Mouse (Mus musculus) CH12.LX (cell line): ENCODE data around the gene E130208F15Rik. TPM values are rescaled to one million over a fixed set of nuclear protein-coding genes. Genes with fewer than 3 reads are reported as not detected.

Experiments used
- DNase-seq: peaks from one replicate; pipeline ENCODE4 v3.0.0-alpha.2; 2013; ENCODE audit errors: extremely low read depth
- H3K27ac ChIP-seq: 2 replicates; pipeline ENCODE4 v1.5.1; 2012; ENCODE audit warnings: low read depth, mild to moderate bottlenecking, control low read depth, moderate library complexity; ENCODE audit not compliant: insufficient read depth
- H3K27me3 ChIP-seq: replicated peaks from 2 replicates; pipeline ENCODE3; 2012; ENCODE audit warnings: inconsistent platforms
- H3K36me3 ChIP-seq, 2 experiments: replicated peaks in 1 of 2; 2 replicates each; pipeline versions ENCODE3 to v1.6.1; 2012; ENCODE audit warnings: inconsistent platforms in 1 of 2, low read length in 1 of 2, mild to moderate bottlenecking in 1 of 2, mixed read lengths in 1 of 2, moderate library complexity in 1 of 2; ENCODE audit not compliant: control insufficient read depth in 1 of 2, insufficient read depth in 1 of 2
- H3K4me1 ChIP-seq, 2 experiments: 2 replicates each; pipeline ENCODE4 v1.6.1; 2012; ENCODE audit warnings: inconsistent platforms in 1 of 2, moderate library complexity in 1 of 2; ENCODE audit not compliant: insufficient read depth in 2 of 2, control insufficient read depth in 1 of 2
- H3K4me2 ChIP-seq: 2 replicates; pipeline ENCODE4 v1.6.1; 2012; ENCODE audit warnings: low read depth, mild to moderate bottlenecking, control low read depth; ENCODE audit not compliant: poor library complexity, insufficient read depth, severe bottlenecking
- H3K4me3 ChIP-seq, 3 experiments: fragments of 150-350 bp in 1 of 3; sonication (generic) in 1 of 3; replicated peaks in 1 of 3; 2 replicates each; pipeline versions ENCODE3 to v1.5.1; 2011 to 2012; ENCODE audit warnings: low read depth in 2 of 3, low read length in 2 of 3, mild to moderate bottlenecking in 2 of 3, moderate library complexity in 2 of 3, control low read depth in 1 of 3, improper control_type of control experiment in 1 of 3, inconsistent platforms in 1 of 3, mixed read lengths in 1 of 3; ENCODE audit not compliant: poor library complexity in 1 of 3
- H3K79me2 ChIP-seq: replicated peaks from 2 replicates; pipeline ENCODE4 v1.6.1; 2012; ENCODE audit warnings: mild to moderate bottlenecking, moderate library complexity; ENCODE audit not compliant: control insufficient read depth, poor library complexity, insufficient read depth, severe bottlenecking; ENCODE audit errors: extremely low read depth
- H3K9ac ChIP-seq: 2 replicates; pipeline ENCODE4 v1.6.1; 2012; ENCODE audit warnings: low read depth, mild to moderate bottlenecking, control low read depth, moderate library complexity; ENCODE audit not compliant: insufficient read depth
- H3K9me3 ChIP-seq: replicated peaks from 2 replicates; pipeline ENCODE3; 2012; ENCODE audit warnings: low read length, inconsistent platforms, mixed read lengths
- CHD1 ChIP-seq: IDR thresholded peaks from 2 replicates; pipeline ENCODE4 v1.6.1; 2012; ENCODE audit warnings: low read depth, low read length, improper control_type of control experiment, inconsistent platforms
- CHD2 ChIP-seq: IDR thresholded peaks from 2 replicates; pipeline ENCODE4 v1.6.1; 2011; ENCODE audit warnings: low read length, improper control_type of control experiment
- E2F4 ChIP-seq: IDR thresholded peaks from 2 replicates; pipeline ENCODE4 v1.6.1; 2011; ENCODE audit warnings: low read depth, low read length, improper control_type of control experiment; ENCODE audit not compliant: insufficient replicate concordance
- ELF1 ChIP-seq: IDR thresholded peaks from 2 replicates; pipeline ENCODE4 v1.6.1; 2014; ENCODE audit warnings: low read depth, mild to moderate bottlenecking, inconsistent platforms, low read length, improper control_type of control experiment
- EP300 ChIP-seq: IDR thresholded peaks from 2 replicates; pipeline ENCODE4 v1.6.1; 2011; ENCODE audit warnings: low read length, improper control_type of control experiment
- ETS1 ChIP-seq: conservative IDR thresholded peaks from 2 replicates; pipeline ENCODE4 v1.6.1; 2012; ENCODE audit warnings: low read depth, mild to moderate bottlenecking, inconsistent platforms, low read length, improper control_type of control experiment, moderate library complexity
- IRF4 ChIP-seq: IDR thresholded peaks from 2 replicates; pipeline ENCODE4 v1.6.1; 2014; ENCODE audit warnings: low read depth, mild to moderate bottlenecking, inconsistent platforms, low read length, improper control_type of control experiment
- JUN ChIP-seq: IDR thresholded peaks from 2 replicates; pipeline ENCODE4 v1.6.1; 2011; ENCODE audit warnings: low read depth, mild to moderate bottlenecking, low read length, improper control_type of control experiment, moderate library complexity; ENCODE audit not compliant: insufficient read depth
- JUND ChIP-seq: conservative IDR thresholded peaks from 2 replicates; pipeline ENCODE4 v1.6.1; 2011; ENCODE audit warnings: low read depth, low read length, improper control_type of control experiment
- MAZ ChIP-seq: IDR thresholded peaks from 2 replicates; pipeline ENCODE4 v1.6.1; 2012; ENCODE audit warnings: low read depth, mild to moderate bottlenecking, inconsistent platforms, low read length, improper control_type of control experiment, moderate library complexity
- MEF2A ChIP-seq: IDR thresholded peaks from 2 replicates; pipeline ENCODE4 v1.6.1; 2014; ENCODE audit warnings: low read depth, mild to moderate bottlenecking, inconsistent platforms, low read length, improper control_type of control experiment, borderline replicate concordance
- NELFE ChIP-seq: IDR thresholded peaks from 2 replicates; pipeline ENCODE4 v1.6.1; 2011; ENCODE audit warnings: low read depth, low read length, improper control_type of control experiment
- PAX5 ChIP-seq: IDR thresholded peaks from 2 replicates; pipeline ENCODE4 v1.6.1; 2012; ENCODE audit warnings: low read length, inconsistent platforms, mixed read lengths
- POLR2A ChIP-seq: IDR thresholded peaks from 2 replicates; pipeline ENCODE4 v1.6.1; 2011; ENCODE audit warnings: low read depth, mild to moderate bottlenecking, improper control_type of control experiment, low read length
- SIN3A ChIP-seq: IDR thresholded peaks from 2 replicates; pipeline ENCODE4 v1.6.1; 2012; ENCODE audit warnings: low read length, improper control_type of control experiment, inconsistent platforms
- SMC3 ChIP-seq: IDR thresholded peaks from 2 replicates; pipeline ENCODE4 v1.6.1; 2011; ENCODE audit warnings: low read depth, low read length, improper control_type of control experiment
- TBP ChIP-seq: conservative IDR thresholded peaks from 2 replicates; pipeline ENCODE4 v1.6.1; 2011; ENCODE audit warnings: low read depth, low read length, improper control_type of control experiment
- TCF12 ChIP-seq: IDR thresholded peaks from 2 replicates; pipeline ENCODE4 v1.6.1; 2014; ENCODE audit warnings: low read depth, mild to moderate bottlenecking, inconsistent platforms, low read length, improper control_type of control experiment
- UBTF ChIP-seq: IDR thresholded peaks from 2 replicates; pipeline ENCODE4 v1.6.1; 2012; ENCODE audit warnings: low read depth, mild to moderate bottlenecking, inconsistent platforms, low read length, improper control_type of control experiment, moderate library complexity
- ZKSCAN1 ChIP-seq: IDR thresholded peaks from 2 replicates; pipeline ENCODE4 v1.6.1; 2012; ENCODE audit warnings: low read depth, inconsistent platforms, low read length, improper control_type of control experiment, borderline replicate concordance
- ZMIZ1 ChIP-seq: IDR thresholded peaks from 2 replicates; pipeline ENCODE4 v1.6.1; 2012; ENCODE audit warnings: low read depth, mild to moderate bottlenecking, inconsistent platforms, low read length, improper control_type of control experiment
- dilution Hi-C: fragments of 300-500 bp; cut with MboI; formaldehyde crosslinking; loops from 2 replicates; pipeline ENCODE4 v1.14.3; 2020; ENCODE audit warnings: low sequenced_read_pairs; ENCODE audit not compliant: extremely low pct_unique_long_range_greater_than_20kb, extremely low pct_ligation_motif_present
- in situ Hi-C: fragments of 300-500 bp; cut with MboI; formaldehyde crosslinking; loops from 3 replicates; pipeline ENCODE4 v1.14.3; 2019; ENCODE audit warnings: low sequenced_read_pairs, low pct_ligation_motif_present, low pct_unique_long_range_greater_than_20kb, mixed read lengths
- polyA plus RNA-seq: library from polyadenylated mRNA; unstranded; fragments of >175 nt; gene quantifications from 2 replicates; pipeline ENCODE4 v1.2.1, GENCODE M21; 2012; ENCODE audit warnings: low read depth; ENCODE audit not compliant: insufficient read length
- total RNA-seq, 2 experiments: library from RNA; depleted of rRNA; stranded (reverse); fragments of 300-350 nt in 1 of 2; fragments of >200 nt in 1 of 2; gene quantifications; 2 replicates each; pipeline ENCODE4 v1.2.3; 2012 to 2014

Gene E130208F15Rik
- total and polyA plus RNA-seq, 3 experiments = 0.70 to 9.7 (median 5.6) TPM

DNA sequence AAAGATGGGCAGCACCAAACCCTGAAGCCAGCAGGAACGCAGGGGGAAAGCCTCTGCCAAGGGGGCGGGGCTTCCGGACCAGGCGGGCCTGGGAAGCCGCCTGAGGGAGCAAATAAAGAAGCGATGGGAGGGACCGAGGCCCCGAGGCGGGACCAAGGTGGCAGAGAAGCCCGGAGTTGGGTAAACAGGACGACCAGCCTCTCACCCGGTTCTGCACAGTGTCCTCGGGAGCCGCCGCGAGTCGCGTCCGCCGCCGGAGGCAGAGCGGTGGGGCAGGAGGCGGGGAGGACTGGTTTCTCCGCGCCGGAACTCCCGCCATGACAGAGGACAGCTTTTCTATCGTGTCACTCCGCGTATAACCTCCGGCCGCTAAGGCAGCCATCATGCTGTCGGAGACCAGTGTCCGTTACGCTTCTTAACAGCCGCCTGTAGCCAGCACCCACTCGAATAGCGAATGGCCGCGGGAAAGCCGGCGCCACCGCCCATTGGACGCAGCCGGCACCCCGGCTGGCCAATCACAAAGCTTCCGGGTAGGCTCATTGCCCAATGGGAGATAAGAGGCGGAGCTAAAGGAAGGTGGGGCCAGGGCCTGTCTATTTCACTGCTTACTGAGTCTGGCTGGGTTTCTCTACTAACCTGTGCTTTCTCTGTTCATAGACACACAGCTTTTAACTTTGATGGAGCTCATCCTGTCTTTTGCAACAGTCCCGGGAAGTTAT lies 41.4 kb upstream of the E130208F15Rik start, which contains the start of the genes Thap8 and Wdr62:
TSS of gene Thap8 (plus strand) at position 144 of the 719 bp plus-strand sequence.
TSS of gene Wdr62 (minus strand) at position 469 of the 719 bp plus-strand sequence.
- in situ Hi-C loops (no loop called here), dilution Hi-C loops (no loop called here)
- no peaks in the 10 kb centered on the region for H3K27me3 ChIP-seq
- DNase-seq = peak; percentile 96
- H3K27ac ChIP-seq = peak within 1 kb of the TSS; percentile 97
- H3K36me3 ChIP-seq = peaks cover 0 to 14% of the 10 kb centered on the region in 2 experiments
- H3K79me2 ChIP-seq = peaks cover 5% of the 10 kb centered on the region; the same call in 1 of the 2 replicates
- peak within 1 kb of the TSS; percentile 61 to 98 (median 76) for H3K4me3 ChIP-seq
- H3K4me1 ChIP-seq = peaks cover 5 to 29% of the 10 kb centered on the region in 2 experiments
- H3K9ac ChIP-seq = peak within 1 kb of the TSS; percentile 80
- peak within 1 kb of the TSS; percentile 83 for H3K4me2 ChIP-seq
- peak; percentile 88 for TF ChIP-seq CHD2
- no peak for TF ChIP-seq MAZ
- TF ChIP-seq NELFE = peak; percentile 67; the same call in 1 of the 2 replicates
- peak; percentile 77; the same call in 1 of the 2 replicates for TF ChIP-seq E2F4
- TF ChIP-seq JUND = no peak
- TF ChIP-seq ZMIZ1 = no peak; the same call in 1 of the 2 replicates
- TF ChIP-seq IRF4 = 0 out of 2 replicates have a peak, but pooled peaks have one; percentile 16
- no peak; the same call in 1 of the 2 replicates for TF ChIP-seq TCF12
- no peak for TF ChIP-seq PAX5
- no peak for TF ChIP-seq EP300
- no peak for TF ChIP-seq UBTF
- no peak for TF ChIP-seq MEF2A
- TF ChIP-seq TBP = peak; percentile 92
- TF ChIP-seq SMC3 = no peak
- TF ChIP-seq SIN3A = peak; percentile 72
- TF ChIP-seq ETS1 = no peak
- peak; percentile 72 for TF ChIP-seq POLR2A
- TF ChIP-seq JUN = no peak
- TF ChIP-seq ZKSCAN1 = no peak
- no peak for TF ChIP-seq CHD1
- peak; percentile 84 for TF ChIP-seq ELF1
- no peaks in the 10 kb centered on the region for H3K9me3 ChIP-seq
